Mouse (Mus musculus): Measurements from ENCODE around the gene Psme2b.
"Not testable (repeated sequence)": the region's sequence is repeated elsewhere in the genome, so short reads cannot be mapped to it uniquely, and the experiment has no call there.

GRCm38 (mm10) chr11:48935291-48935690, 10.7 kb downstream of the Psme2b start:
- TF ChIP-seq POLR2A, CTCF (IDR thresholded peaks at IDR 0.05; ENCODE audit: extremely low read depth, insufficient read depth, low read length): not testable (repeated sequence)
